Mouse (Mus musculus) MEL (cell line): Measurements from ENCODE around the gene Galt. TPM values are rescaled to one million over a fixed set of nuclear protein-coding genes. Genes with fewer than 3 reads are reported as not detected.

Source experiments
- DNase-seq: peaks from one replicate; pipeline ENCODE4 v3.0.0; 2011; ENCODE audit warnings: low read depth, low spot score
- H3K27ac ChIP-seq: 2 replicates; pipeline ENCODE4 v1.5.1; 2012; ENCODE audit warnings: low read depth, mild to moderate bottlenecking, control low read depth, low read length, moderate library complexity; ENCODE audit not compliant: control insufficient read depth
- H3K27me3 ChIP-seq, 2 experiments: fragments of 150-350 bp in 1 of 2; sonication (generic) in 1 of 2; 2 replicates each; pipeline ENCODE4 v1.6.1; 2012; ENCODE audit warnings: low read length in 2 of 2, mild to moderate bottlenecking in 2 of 2, improper control_type of control experiment in 1 of 2, moderate library complexity in 1 of 2; ENCODE audit not compliant: insufficient read depth in 2 of 2, control insufficient read depth in 1 of 2
- H3K36me3 ChIP-seq, 2 experiments: 2 replicates each; pipeline ENCODE4 v1.6.1; 2012 to 2014; ENCODE audit warnings: low read length in 2 of 2, improper control_type of control experiment in 1 of 2, inconsistent platforms in 1 of 2, mild to moderate bottlenecking in 1 of 2; ENCODE audit not compliant: insufficient read depth in 2 of 2, control insufficient read depth in 1 of 2
- H3K4me1 ChIP-seq, 2 experiments: fragments of 150-350 bp in 1 of 2; sonication (generic) in 1 of 2; 2 replicates each; pipeline ENCODE4 v1.6.1; 2012; ENCODE audit warnings: low read length in 2 of 2, improper control_type of control experiment in 1 of 2, mild to moderate bottlenecking in 1 of 2; ENCODE audit not compliant: insufficient read depth in 2 of 2, control insufficient read depth in 1 of 2
- H3K4me3 ChIP-seq, 2 experiments: fragments of 150-350 bp in 1 of 2; sonication (generic) in 1 of 2; 2 replicates each; pipeline ENCODE4 v1.5.1; 2012; ENCODE audit warnings: low read depth in 2 of 2, low read length in 2 of 2, mild to moderate bottlenecking in 2 of 2, moderate library complexity in 2 of 2, control low read depth in 1 of 2, improper control_type of control experiment in 1 of 2; ENCODE audit not compliant: control insufficient read depth in 1 of 2, insufficient read depth in 1 of 2
- H3K79me2 ChIP-seq: 2 replicates; pipeline ENCODE4 v1.6.1; 2012; ENCODE audit warnings: mild to moderate bottlenecking, low read length, moderate library complexity; ENCODE audit not compliant: control insufficient read depth, poor library complexity, insufficient read depth
- H3K9ac ChIP-seq: 2 replicates; pipeline ENCODE4 v1.6.1; 2012; ENCODE audit warnings: low read depth, mild to moderate bottlenecking, control low read depth, low read length, moderate library complexity; ENCODE audit not compliant: control insufficient read depth, poor library complexity, severe bottlenecking
- H3K9me3 ChIP-seq: fragments of 150-350 bp; sonication (generic); replicated peaks from 2 replicates; pipeline ENCODE4 v1.6.1; 2012; ENCODE audit warnings: mild to moderate bottlenecking, low read length, improper control_type of control experiment, moderate library complexity; ENCODE audit not compliant: insufficient read depth
- CHD1 ChIP-seq: IDR thresholded peaks from 2 replicates; pipeline ENCODE4 v1.6.1; 2012; ENCODE audit warnings: low read depth, mild to moderate bottlenecking, inconsistent platforms, low read length, improper control_type of control experiment
- EP300 ChIP-seq, 2 experiments: IDR thresholded peaks; 2 replicates each; pipeline ENCODE4 v1.6.1; 2011; ENCODE audit warnings: improper control_type of control experiment in 2 of 2, low read length in 2 of 2, low read depth in 1 of 2, mild to moderate bottlenecking in 1 of 2
- GABPA ChIP-seq: IDR thresholded peaks from 2 replicates; pipeline ENCODE4 v1.6.1; 2012; ENCODE audit warnings: low read depth, mild to moderate bottlenecking, inconsistent platforms, low read length, improper control_type of control experiment, moderate library complexity
- HCFC1 ChIP-seq: IDR thresholded peaks from 2 replicates; pipeline ENCODE4 v1.6.1; 2012; ENCODE audit warnings: low read depth, mild to moderate bottlenecking, inconsistent platforms, low read length, improper control_type of control experiment, moderate library complexity
- JUND ChIP-seq: IDR thresholded peaks from 2 replicates; pipeline ENCODE4 v1.6.1; 2011; ENCODE audit warnings: low read depth, mild to moderate bottlenecking, improper control_type of control experiment, low read length
- KAT2A ChIP-seq: conservative IDR thresholded peaks from 2 replicates; pipeline ENCODE4 v1.6.1; 2012; ENCODE audit warnings: low read depth, low read length, improper control_type of control experiment, inconsistent platforms
- MAZ ChIP-seq: IDR thresholded peaks from 2 replicates; pipeline ENCODE4 v1.6.1; 2012; ENCODE audit warnings: low read depth, mild to moderate bottlenecking, inconsistent platforms, low read length, improper control_type of control experiment
- MXI1 ChIP-seq: IDR thresholded peaks from 2 replicates; pipeline ENCODE4 v1.6.1; 2011; ENCODE audit warnings: mild to moderate bottlenecking, low read depth, low read length, improper control_type of control experiment
- NELFE ChIP-seq: IDR thresholded peaks from 2 replicates; pipeline ENCODE4 v1.6.1; 2011; ENCODE audit warnings: low read depth, low read length, improper control_type of control experiment
- NRF1 ChIP-seq: IDR thresholded peaks from 2 replicates; pipeline ENCODE4 v1.6.1; 2014; ENCODE audit warnings: low read depth, mild to moderate bottlenecking, inconsistent platforms, low read length, improper control_type of control experiment, moderate library complexity; ENCODE audit not compliant: poor library complexity, insufficient read depth, severe bottlenecking
- POLR2A ChIP-seq, 2 experiments: IDR thresholded peaks; 2 replicates each; pipeline ENCODE4 v1.6.1; 2011 to 2012; ENCODE audit warnings: low read length in 2 of 2, mild to moderate bottlenecking in 2 of 2, control low read depth in 1 of 2, improper control_type of control experiment in 1 of 2, low read depth in 1 of 2, moderate library complexity in 1 of 2; ENCODE audit not compliant: control insufficient read depth in 1 of 2, insufficient read depth in 1 of 2, poor library complexity in 1 of 2
- POLR2AphosphoS2 ChIP-seq: IDR thresholded peaks from 2 replicates; pipeline ENCODE4 v1.6.1; 2011; ENCODE audit warnings: low read length, improper control_type of control experiment
- RAD21 ChIP-seq: IDR thresholded peaks from 2 replicates; pipeline ENCODE4 v1.6.1; 2011; ENCODE audit warnings: mild to moderate bottlenecking, low read depth, low read length, improper control_type of control experiment
- SIN3A ChIP-seq: IDR thresholded peaks from 2 replicates; pipeline ENCODE4 v1.6.1; 2012; ENCODE audit warnings: low read length, improper control_type of control experiment, inconsistent platforms
- TAL1 ChIP-seq: IDR thresholded peaks from 2 replicates; pipeline ENCODE4 v1.6.1; 2012; ENCODE audit warnings: mild to moderate bottlenecking, inconsistent platforms, low read length, moderate library complexity, mixed read lengths
- TBP ChIP-seq: IDR thresholded peaks from 2 replicates; pipeline ENCODE4 v1.8.0; 2011; ENCODE audit warnings: low read depth, low read length, improper control_type of control experiment
- TCF12 ChIP-seq: IDR thresholded peaks from 2 replicates; pipeline ENCODE4 v1.6.1; 2014; ENCODE audit warnings: low read depth, mild to moderate bottlenecking, inconsistent platforms, low read length, improper control_type of control experiment, moderate library complexity
- UBTF ChIP-seq: IDR thresholded peaks from 2 replicates; pipeline ENCODE4 v1.6.1; 2012; ENCODE audit warnings: low read depth, mild to moderate bottlenecking, inconsistent platforms, low read length, improper control_type of control experiment, moderate library complexity, borderline replicate concordance; ENCODE audit not compliant: insufficient read depth
- USF1 ChIP-seq: IDR thresholded peaks from 2 replicates; pipeline ENCODE4 v1.6.1; 2014; ENCODE audit warnings: low read depth, mild to moderate bottlenecking, inconsistent platforms, low read length, improper control_type of control experiment, moderate library complexity
- ZMIZ1 ChIP-seq: IDR thresholded peaks from 2 replicates; pipeline ENCODE4 v1.6.1; 2012; ENCODE audit warnings: low read depth, mild to moderate bottlenecking, inconsistent platforms, low read length, improper control_type of control experiment, moderate library complexity
- polyA plus RNA-seq, 2 experiments: library from polyadenylated mRNA; stranded (reverse) in 1 of 2; unstranded in 1 of 2; fragments of >175 nt in 1 of 2; fragments of >200 nt in 1 of 2; gene quantifications; 2 replicates each; pipeline versions ENCODE4 v1.2.1 to v1.2.4; 2012; ENCODE audit warnings: low replicate concordance in 2 of 2, low read depth in 1 of 2; ENCODE audit not compliant: insufficient read length in 2 of 2, insufficient read depth in 1 of 2, missing spikeins in 1 of 2
- total RNA-seq: library from RNA; depleted of rRNA; stranded (reverse); fragments of 300-350 nt; gene quantifications from 2 replicates; pipeline ENCODE4 v1.2.3, GENCODE M21; 2012

Galt gene
- total and polyA plus RNA-seq, 3 experiments = 26.5 to 31.9 TPM; not detected in 1

GRCm38 (mm10) chr4:41740380-41741157 is 14.5 kb upstream of the Galt start (continued):
- TF ChIP-seq RAD21 (no peak), MXI1 (peak; percentile 94), HCFC1 (no peak)

- Histone ChIP-seq H3K4me1 (peaks cover 2 to 29% of the 10 kb centered on the region in 2 experiments), H3K9ac (peak overlapping the region; percentile 75), H3K36me3 (peaks cover 0 to 27% of the 10 kb centered on the region in 2 experiments; a peak in 2 of 4 replicates), H3K9me3 (no peaks in the 10 kb centered on the region), H3K27ac (peak overlapping the region; percentile 51), H3K27me3 (no peaks in the 10 kb centered on the region), H3K4me3 (peak overlapping the region; percentile 67 to 68), H3K79me2 (peaks cover 15% of the 10 kb centered on the region)
- peak; percentile 70 for TF ChIP-seq TCF12
- TF ChIP-seq HCFC1 = peak; percentile 82
- TF ChIP-seq RAD21 = no peak
- TF ChIP-seq SIN3A = peak; percentile 73
- TF ChIP-seq CHD1 = peak; percentile 99
- peak; percentile 48; the same call in 1 of the 2 replicates for TF ChIP-seq MAZ
- no peak for TF ChIP-seq USF1
- peak; percentile 41; the same call in 1 of the 2 replicates for TF ChIP-seq MXI1
- TF ChIP-seq POLR2AphosphoS2 = peak; percentile 91
- peak; percentile 84 to 95; a peak in 3 of 4 replicates for TF ChIP-seq POLR2A (IDR thresholded peaks at IDR 0.05; ENCODE audit: control insufficient read depth in 1 of 2, insufficient read depth in 1 of 2, low read depth in 1 of 2, low read length in 2 of 2, poor library complexity in 1 of 2)
- TF ChIP-seq NELFE = peak; percentile 97
- TF ChIP-seq EP300 (IDR thresholded peaks at IDR 0.05; ENCODE audit: low read depth in 1 of 2, low read length in 2 of 2) = peak in 1 of 2 experiments; percentile 37; a peak in 2 of 4 replicates
- peak; percentile 71; the same call in 1 of the 2 replicates for TF ChIP-seq ZMIZ1
- peak; percentile 84 for TF ChIP-seq TBP
- TF ChIP-seq GABPA = no peak
- DNase-seq = peak; percentile 98
Observed at GRCm38 (mm10) chr4:41741158-41741560, 13.9 kb upstream of the Galt start.

GRCm38 (mm10) chr4:41744131-41744530 is 10.9 kb upstream of the Galt start:
- no peak for DNase-seq
- H3K9ac ChIP-seq = no peak overlapping the region
- no peak overlapping the region for H3K27ac ChIP-seq
- no peaks in the 10 kb centered on the region for H3K9me3 ChIP-seq
- no peak overlapping the region for H3K4me3 ChIP-seq
- H3K79me2 ChIP-seq = peaks cover 14% of the 10 kb centered on the region
- H3K36me3 ChIP-seq = peaks cover 0 to 14% of the 10 kb centered on the region in 2 experiments; a peak in 2 of 4 replicates
- peaks cover 0 to 14% of the 10 kb centered on the region in 2 experiments; a peak in 3 of 4 replicates for H3K4me1 ChIP-seq
- no peak for TF ChIP-seq POLR2A (IDR thresholded peaks at IDR 0.05; ENCODE audit: control insufficient read depth in 1 of 2, insufficient read depth in 1 of 2, low read depth in 1 of 2, low read length in 2 of 2, poor library complexity in 1 of 2)
- TF ChIP-seq NELFE = no peak
- TF ChIP-seq TAL1 = no peak
- no peak for TF ChIP-seq RAD21
- TF ChIP-seq MAZ = no peak
- no peak for TF ChIP-seq CHD1
- TF ChIP-seq NRF1 = no peak
- no peak for TF ChIP-seq JUND
- no peak for TF ChIP-seq UBTF
- TF ChIP-seq KAT2A = no peak
- H3K27me3 ChIP-seq = no peaks in the 10 kb centered on the region
